Mouse (Mus musculus) left cerebral cortex, adult 8-10 months (tissue): ENCODE measurements around the gene Mvk. TPM values are rescaled to one million over a fixed set of nuclear protein-coding genes. Genes with fewer than 3 reads are reported as not detected.

Source experiments
- DNase-seq, 2 experiments: peaks; one replicate each; pipeline ENCODE4 v3.0.0; 2022; ENCODE audit warnings: low spot score in 2 of 2
- total RNA-seq, 4 experiments: library from RNA; stranded (reverse); gene quantifications; 2 replicates each; pipeline ENCODE4 v1.2.4; 2022

Mvk gene
- total RNA-seq, 4 experiments from 2014 or later: 26.6 to 33.4 (median 29.9) TPM

GRCm38 (mm10) chr5:114456995-114457605 lies 13.0 kb downstream of the Mvk start:
- DNase-seq: no peak

GRCm38 (mm10) chr5:114461238-114461637 lies 17.2 kb downstream of the Mvk start:
- DNase-seq: peak; percentile 41 to 71

- DNase-seq: no peak
These were observed 18.3 kb downstream of the Mvk start for GRCm38 (mm10) chr5:114462067-114463040.

- no peak for DNase-seq
These were observed 20.5 kb downstream of the Mvk start for GRCm38 (mm10) chr5:114464561-114464960.

GRCm38 (mm10) chr5:114465641-114466040 lies 21.6 kb downstream of the Mvk start:
- no peak for DNase-seq

GRCm38 (mm10) chr5:114467019-114467418 lies 22.9 kb downstream of the Mvk start:
- no peak for DNase-seq

GRCm38 (mm10) chr5:114467430-114467829 lies 23.4 kb downstream of the Mvk start:
- DNase-seq: peak in 1 of 2 experiments; percentile 62

GRCm38 (mm10) chr5:114468007-114468406 lies 23.9 kb downstream of the Mvk start:
- DNase-seq: no peak

GRCm38 (mm10) chr5:114470359-114470758 lies 26.3 kb downstream of the Mvk start:
- no peak for DNase-seq

GRCm38 (mm10) chr5:114474741-114475491 lies 30.8 kb downstream of the Mvk start:
- DNase-seq: peak in 1 of 2 experiments; percentile 31

- no peak for DNase-seq
These were observed 34.2 kb downstream of the Mvk start for GRCm38 (mm10) chr5:114478267-114478666.

GRCm38 (mm10) chr5:114482587-114483011 lies 38.5 kb downstream of the Mvk start:
- DNase-seq: no peak

GRCm38 (mm10) chr5:114485685-114486084 lies 41.6 kb downstream of the Mvk start:
- no peak for DNase-seq

- peak in 1 of 2 experiments; percentile 48 for DNase-seq
These were observed 45.5 kb downstream of the Mvk start for GRCm38 (mm10) chr5:114489570-114489969.

GRCm38 (mm10) chr5:114490241-114490640 lies 46.2 kb downstream of the Mvk start:
- no peak for DNase-seq

- DNase-seq: no peak
These were observed 50.7 kb downstream of the Mvk start for GRCm38 (mm10) chr5:114494761-114495160.

- DNase-seq: peak in 1 of 2 experiments; percentile 21
These were observed 57.2 kb downstream of the Mvk start for GRCm38 (mm10) chr5:114501252-114501651.

- DNase-seq: no peak
These were observed 60.8 kb downstream of the Mvk start for GRCm38 (mm10) chr5:114504826-114505225.

- no peak for DNase-seq
These were observed 61.4 kb downstream of the Mvk start for GRCm38 (mm10) chr5:114505260-114506085.

- no peak for DNase-seq
These were observed 63.3 kb downstream of the Mvk start for GRCm38 (mm10) chr5:114507394-114507793.

- DNase-seq: no peak
These were observed 63.9 kb downstream of the Mvk start for GRCm38 (mm10) chr5:114507964-114508363.
